Mouse (Mus musculus): Measurements from ENCODE around the gene C2cd2l. TPM values are rescaled to one million over a fixed set of nuclear protein-coding genes. Genes with fewer than 3 reads are reported as not detected.
"Not testable (repeated sequence)": the region's sequence is repeated elsewhere in the genome, so short reads cannot be mapped to it uniquely, and the experiment has no call there.

Gene C2cd2l
- total RNA-seq, 2 experiments from 2014 or later, result 177 to 213 TPM

- no peak for DNase-seq (ENCODE audit: low spot score in 2 of 2)
- intact Hi-C loops (cut with DNase I), result no loop called here
These were observed 789 bp downstream of the C2cd2l start for GRCm38 (mm10) chr9:44319105-44319886.

GRCm38 (mm10) chr9:44318826-44319095 is 1.3 kb downstream of the C2cd2l start:
- DNase-seq (ENCODE audit: low spot score in 2 of 2), result no peak
- intact Hi-C loops (cut with DNase I), result no loop called here

GRCm38 (mm10) chr9:44318076-44318825 is 1.8 kb downstream of the C2cd2l start:
- DNase-seq (ENCODE audit: low spot score in 2 of 2), result no peak
- intact Hi-C loops (cut with DNase I), result no loop called here

DNA sequence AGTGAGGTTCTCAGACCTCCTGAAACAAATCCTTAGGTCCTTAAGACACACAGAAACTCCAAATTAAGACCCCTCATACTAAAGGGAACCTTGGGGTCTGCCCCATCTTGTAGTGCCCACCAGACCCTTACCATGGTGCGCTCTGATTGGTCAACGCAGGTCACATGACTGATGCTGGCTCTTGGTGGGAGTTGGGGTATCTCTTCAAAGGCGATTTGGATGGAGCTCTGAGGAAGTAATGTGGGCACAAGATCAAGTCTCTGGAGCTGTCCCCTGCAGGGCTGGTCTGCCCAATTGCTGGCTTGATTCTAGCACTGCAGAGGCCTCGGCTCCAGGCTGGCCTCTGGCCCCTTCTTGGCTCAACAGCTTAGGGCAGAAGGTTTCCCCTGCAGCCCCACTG is 2.6 kb downstream of the C2cd2l start:
- intact Hi-C loops (cut with DNase I), result no loop called here

GRCm38 (mm10) chr9:44314910-44315309 is 5.2 kb downstream of the C2cd2l start:
- no peak for DNase-seq (ENCODE audit: low spot score in 2 of 2)
- intact Hi-C loops (cut with DNase I), result no loop called here

More for the DNA sequence above, 2.6 kb downstream of the C2cd2l start:
- no peak for DNase-seq (ENCODE audit: low spot score in 2 of 2)

- intact Hi-C loops (cut with DNase I), result no loop called here
- no peak for DNase-seq (ENCODE audit: low spot score in 2 of 2)
These were observed 5.9 kb downstream of the C2cd2l start for GRCm38 (mm10) chr9:44314257-44314547.

DNA sequence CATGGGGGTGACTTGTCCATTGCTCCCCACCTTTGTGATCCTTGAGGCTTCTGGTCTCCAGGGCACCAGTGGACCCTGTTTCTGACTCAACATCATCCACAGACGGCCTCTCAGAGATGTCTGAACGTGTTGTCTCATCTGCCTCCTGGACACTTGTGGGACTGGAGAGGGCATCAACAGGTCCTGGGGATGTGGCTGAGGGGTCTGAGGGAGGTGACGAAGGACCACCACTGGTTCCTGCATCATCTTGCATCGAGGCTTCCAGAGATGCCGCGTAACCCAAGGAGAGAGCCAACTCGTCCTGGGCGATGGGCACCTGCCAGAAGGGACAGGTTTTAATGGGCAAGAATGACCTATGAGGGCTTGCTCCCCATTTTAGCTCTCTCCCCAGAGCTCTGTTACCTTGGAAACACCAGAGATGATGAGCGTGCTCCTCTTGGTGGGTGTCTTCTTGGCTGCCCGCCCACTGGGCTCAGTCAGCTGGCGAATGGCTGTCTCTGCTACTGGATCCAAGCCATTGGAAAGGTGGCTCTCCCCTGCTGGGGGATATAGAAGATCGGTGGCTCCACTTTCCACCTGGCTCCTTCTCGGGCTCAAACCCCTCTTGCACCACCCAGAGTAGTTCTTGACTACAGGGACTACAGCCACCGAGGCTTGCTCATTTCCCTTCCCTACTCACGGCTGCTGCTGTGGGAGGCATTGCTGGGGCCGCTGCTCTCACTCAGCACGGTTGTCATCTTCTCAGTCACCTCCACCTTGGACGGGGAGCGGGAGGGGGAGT is 6.4 kb downstream of the C2cd2l start:
- intact Hi-C loops (cut with DNase I), result no loop called here
- peak; percentile 87 to 88 for DNase-seq (ENCODE audit: low spot score in 2 of 2)

GRCm38 (mm10) chr9:44311136-44312134 is 8.7 kb downstream of the C2cd2l start:
- DNase-seq (ENCODE audit: low spot score in 2 of 2), result no peak
- intact Hi-C loops (cut with DNase I), result no loop called here

GRCm38 (mm10) chr9:44310750-44311135 is 9.3 kb downstream of the C2cd2l start:
- intact Hi-C loops (cut with DNase I), result no loop called here
- no peak for DNase-seq (ENCODE audit: low spot score in 2 of 2)

DNA sequence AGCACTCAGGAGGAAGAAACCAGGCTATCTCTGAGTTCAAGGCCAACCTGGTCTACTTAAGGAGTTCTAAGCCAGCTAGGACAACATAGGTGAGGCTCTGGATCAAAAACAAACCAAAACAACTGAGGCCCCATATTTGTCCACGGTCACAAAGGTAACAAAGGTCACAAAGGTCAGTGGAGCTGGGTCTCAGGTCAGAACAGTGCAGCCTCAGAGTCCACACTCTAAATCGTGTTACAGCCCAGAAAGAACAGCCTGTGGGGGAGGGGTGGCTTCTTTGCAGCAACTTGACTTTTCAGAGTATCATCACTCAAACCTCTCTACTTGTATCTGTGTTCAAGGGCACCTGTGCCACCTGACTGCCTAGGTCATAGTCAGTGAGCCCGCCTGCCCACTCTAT is 10.3 kb downstream of the C2cd2l start:
- intact Hi-C loops (cut with DNase I), result no loop called here
- no peak for DNase-seq (ENCODE audit: low spot score in 2 of 2)

DNA sequence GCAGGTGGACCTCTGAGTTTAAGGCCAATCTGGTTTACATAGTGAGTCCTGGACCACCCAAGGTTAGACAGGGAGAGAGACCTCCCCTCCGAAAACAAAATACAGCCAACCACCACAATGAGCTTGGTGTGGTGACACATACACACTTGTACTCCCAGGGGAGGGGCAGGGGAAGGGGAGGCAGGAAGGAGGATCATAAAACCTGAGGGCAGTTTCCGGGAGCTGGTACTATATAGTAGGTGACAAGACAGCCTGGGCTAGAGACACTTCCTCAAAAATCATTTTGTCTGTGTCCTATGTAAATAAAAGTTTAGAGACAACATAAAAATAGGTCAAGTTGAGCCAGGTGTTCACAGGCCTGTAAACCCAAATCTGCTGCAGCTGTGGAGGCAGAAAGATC is 12.8 kb downstream of the C2cd2l start:
- intact Hi-C loops (cut with DNase I), result no loop called here
- DNase-seq (ENCODE audit: low spot score in 2 of 2), result no peak

DNA sequence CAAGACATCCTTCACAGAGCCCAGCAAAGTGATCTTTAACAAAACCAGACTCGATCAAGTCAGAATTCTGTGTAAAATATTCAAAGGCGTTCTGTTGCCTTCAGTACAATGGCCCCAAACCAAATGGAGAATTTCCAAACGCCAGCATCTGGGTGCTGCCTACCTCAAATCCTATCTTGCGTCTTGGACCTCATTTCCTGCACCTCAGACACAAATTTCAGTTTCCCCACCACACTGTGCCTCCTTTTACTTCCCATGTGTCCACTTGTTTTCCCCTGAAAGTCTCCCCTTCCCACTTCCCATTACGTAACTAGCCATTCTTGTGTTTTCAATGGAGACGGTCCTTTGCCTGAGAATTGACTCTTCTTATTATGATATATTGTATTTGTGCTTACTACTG is 13.6 kb downstream of the C2cd2l start:
- intact Hi-C loops (cut with DNase I), result no loop called here
- no peak for DNase-seq (ENCODE audit: low spot score in 2 of 2)

DNA sequence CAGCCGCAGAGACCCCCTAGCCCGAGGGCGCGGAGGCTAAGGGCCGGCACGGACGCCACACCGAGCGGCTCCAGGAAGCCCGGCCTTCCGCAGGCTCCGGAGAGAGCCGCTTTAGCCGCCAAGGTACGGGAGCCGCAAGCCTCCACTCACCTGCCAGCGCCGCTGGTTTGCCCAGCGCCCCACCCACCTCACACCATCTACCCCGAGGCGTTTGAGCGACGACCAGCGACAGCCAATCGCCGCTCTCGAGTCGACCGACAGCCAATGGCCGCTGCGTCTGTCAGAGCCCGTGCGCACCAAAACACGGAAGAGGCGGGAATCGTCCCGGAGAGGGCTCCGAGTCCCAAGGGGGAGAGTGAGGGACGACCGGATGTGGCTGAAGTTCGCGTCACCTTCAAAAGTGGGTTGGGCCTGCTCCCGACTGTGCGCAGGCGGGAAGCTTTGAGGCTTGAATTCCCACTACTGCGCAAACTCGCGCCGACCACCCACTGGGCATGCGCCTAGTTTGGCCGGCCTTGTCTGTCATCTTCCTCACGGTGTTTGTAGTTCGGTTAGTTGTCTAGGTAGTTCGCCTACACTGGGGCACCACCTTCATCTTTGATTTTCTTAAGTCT is 14.5 kb downstream of the C2cd2l start, which contains the start of gene Hinfp:
Gene Hinfp (minus strand): TSS at position 206 of the 614 bp plus-strand sequence.
- intact Hi-C loops (cut with DNase I), result no loop called here

DNA sequence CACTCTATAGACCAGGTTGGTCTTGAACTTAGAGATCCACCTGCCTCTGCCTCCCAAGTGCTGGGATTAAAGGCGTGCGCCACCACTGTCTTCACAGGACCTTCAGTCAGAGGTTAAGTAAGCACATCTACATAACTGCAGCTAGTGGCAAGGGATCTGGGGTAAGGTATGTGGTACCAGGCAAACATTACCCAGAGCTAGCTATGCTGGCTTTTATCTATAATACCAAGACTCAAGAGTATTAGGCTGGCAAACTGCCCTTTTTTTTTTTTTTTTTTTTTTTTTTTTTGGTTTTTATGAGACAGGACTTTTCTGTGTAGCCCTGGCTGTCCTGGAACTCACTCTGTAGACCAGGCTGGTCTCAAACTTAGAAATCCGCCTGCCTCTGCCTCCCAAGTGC is 20.1 kb downstream of the C2cd2l start:
- DNase-seq (ENCODE audit: low spot score in 2 of 2); intact Hi-C loops (cut with DNase I): not testable (repeated sequence)

More for the DNA sequence above, 14.5 kb downstream of the C2cd2l start, which contains the start of gene Hinfp:
- peak; percentile 99 for DNase-seq (ENCODE audit: low spot score in 2 of 2)

GRCm38 (mm10) chr9:44292490-44292889 is 27.6 kb downstream of the C2cd2l start:
- DNase-seq (ENCODE audit: low spot score in 2 of 2), result peak in 1 of 2 experiments; percentile 43
- intact Hi-C loops (cut with DNase I), result no loop called here

DNA sequence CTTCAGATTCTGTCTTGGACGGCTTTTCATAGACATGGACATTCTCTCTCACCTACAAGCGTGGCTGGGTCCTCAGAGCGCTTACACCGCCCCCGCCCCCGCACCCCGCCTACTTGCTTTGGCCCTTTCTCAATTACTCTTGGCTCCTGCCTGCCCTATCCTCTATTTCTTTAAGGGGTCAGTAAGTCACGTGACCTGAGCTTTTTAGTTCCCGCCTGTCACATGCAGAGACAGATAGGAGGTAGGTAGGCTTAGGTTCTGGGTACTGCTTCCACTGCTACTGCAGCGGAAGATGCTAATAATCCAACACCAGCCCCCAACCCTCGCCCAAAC is 31.2 kb downstream of the C2cd2l start:
- intact Hi-C loops (cut with DNase I), result no loop called here
- DNase-seq (ENCODE audit: low spot score in 2 of 2), result no peak

DNA sequence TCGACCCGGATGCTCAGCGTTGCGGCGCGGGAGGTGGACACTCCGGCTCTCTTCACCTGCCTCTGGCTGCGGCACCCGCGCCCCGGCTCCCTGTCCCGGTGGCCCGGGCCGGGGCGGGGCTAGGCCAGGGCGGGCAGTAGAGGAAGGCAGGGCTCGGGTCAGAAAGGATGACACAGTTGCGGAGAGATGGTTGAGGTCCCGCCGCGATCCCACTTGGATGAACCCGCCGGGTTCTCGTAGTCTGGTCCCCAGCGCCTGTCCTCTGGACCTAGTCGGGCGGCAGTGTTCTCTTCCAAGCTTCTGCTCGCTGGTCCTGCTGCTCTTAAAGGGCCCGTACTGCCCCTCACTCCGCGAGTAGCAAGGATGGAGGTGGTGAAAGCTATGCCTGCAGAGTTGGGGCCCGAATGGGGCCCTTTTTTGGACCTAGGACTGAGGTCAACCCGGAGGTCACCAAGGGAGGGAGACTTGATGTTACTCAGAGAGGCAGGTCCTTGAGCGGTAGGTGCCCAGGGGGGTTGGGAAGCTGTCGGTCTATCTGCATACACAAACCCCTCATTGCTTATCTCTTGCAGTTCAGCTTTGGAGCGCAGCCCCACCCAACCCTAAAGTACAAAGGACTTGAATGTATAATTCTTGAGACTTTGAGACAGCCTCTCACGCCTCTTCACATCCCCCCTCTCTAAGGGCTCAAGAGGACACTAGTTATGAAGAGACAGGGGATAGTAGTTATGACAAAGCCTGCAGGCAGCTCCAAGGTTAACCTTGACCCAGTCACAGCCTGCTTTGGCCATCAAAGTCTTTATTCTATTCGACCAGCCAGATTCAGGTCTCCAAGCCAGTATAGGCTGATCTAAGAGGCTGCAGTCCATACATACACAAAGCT is 31.8 kb downstream of the C2cd2l start, which contains the start of gene Abcg4:
Gene Abcg4 (minus strand): TSS at position 540 of the 883 bp plus-strand sequence.
- intact Hi-C loops (cut with DNase I), result no loop called here
- DNase-seq (ENCODE audit: low spot score in 2 of 2), result peak in 1 of 2 experiments; percentile 47
